Mouse (Mus musculus) adrenal gland (tissue): ENCODE results near the gene Alg9.

Source experiments
- intact Hi-C: fragments of 180-260 bp; cut with DNase I; formaldehyde crosslinking; loops from one replicate; pipeline ENCODE4 v1.15.1; 2025

The Alg9 gene

GRCm38 (mm10) chr9:50884093-50884492, 109.3 kb downstream of the Alg9 start:
- intact Hi-C loops: no loop called here

DNA sequence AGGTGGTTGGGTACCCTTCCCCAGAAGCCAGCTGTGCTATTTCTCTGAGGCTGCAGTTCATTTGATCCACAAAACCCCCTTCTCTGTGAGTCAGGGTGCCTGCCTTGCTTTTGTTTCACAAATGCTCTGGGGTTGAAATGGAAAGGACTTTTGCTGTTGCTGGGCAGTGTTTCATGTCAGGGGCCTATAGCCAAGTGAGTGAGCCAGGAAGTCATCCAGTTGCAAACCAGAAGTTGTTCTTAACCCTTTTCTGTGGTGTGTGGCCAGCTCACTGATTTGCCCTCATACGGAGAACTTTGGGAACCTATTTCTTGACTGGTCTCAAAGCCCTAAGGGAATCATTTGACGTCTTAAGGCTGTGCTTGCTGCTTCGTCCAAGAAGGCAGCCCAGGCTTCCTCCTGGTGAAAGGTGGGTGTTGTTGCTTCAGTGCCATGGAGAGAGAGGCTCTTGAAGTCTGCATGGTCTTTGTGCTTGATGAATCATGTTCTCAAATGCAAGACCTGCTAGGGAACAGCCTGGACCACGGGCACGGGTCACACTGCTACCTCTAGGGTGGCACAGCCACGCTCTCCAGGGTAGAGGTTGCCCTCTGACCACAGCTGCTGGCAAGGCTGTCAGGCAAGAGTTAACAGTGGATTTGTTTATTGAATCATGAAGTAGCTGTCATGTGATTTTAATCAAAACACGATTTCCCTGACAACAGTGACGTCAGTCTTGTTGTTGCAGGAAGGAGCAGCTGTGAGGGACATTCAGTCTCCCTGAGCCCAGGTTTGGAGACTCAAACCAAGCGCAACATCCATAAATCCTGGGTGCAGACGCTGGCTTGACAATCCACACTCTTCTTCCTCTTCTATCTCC, 110.2 kb downstream of the Alg9 start:
- intact Hi-C loops: no loop called here

DNA sequence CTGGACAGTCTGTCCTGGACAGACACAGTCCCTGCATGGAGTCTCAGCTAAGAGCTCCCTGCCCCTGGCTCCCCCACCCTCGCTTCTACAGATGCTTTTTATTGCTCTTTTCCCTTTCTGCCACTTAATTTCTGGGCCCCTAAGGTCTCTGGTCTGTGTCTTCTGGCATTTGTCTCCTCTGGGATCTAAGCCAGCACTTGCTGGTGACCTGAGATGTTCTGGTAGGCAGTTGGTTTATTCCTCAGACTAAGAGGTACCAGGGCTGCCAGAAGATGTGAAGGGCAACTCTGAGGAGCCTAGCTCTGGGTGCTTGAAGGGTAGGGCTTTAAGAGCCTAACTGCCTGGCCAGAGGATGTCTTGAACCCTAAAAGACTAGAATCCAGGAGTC, 110.8 kb downstream of the Alg9 start:
- intact Hi-C loops: no loop called here

GRCm38 (mm10) chr9:50886870-50887269, 112.1 kb downstream of the Alg9 start:
- intact Hi-C loops: no loop called here

DNA sequence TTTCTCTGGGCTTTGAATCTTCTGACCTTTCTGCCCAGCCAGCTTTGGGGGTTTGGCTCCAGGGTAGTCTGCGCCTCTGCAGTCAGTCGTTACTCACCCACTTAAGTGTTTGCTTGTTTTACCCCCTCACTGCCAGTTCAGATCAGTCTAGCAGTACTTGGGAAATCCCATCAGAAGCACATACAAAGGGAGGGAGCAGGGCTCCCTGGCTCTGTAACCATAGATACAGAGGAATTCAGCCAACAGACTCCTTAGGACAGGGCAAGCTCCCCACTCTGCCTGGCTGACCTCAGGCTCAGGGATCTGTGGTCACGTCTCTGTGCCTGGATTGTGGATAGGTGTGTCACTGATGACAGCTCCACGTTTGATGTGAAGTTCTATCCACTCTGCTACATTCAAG, 112.5 kb downstream of the Alg9 start:
- intact Hi-C loops: no loop called here

DNA sequence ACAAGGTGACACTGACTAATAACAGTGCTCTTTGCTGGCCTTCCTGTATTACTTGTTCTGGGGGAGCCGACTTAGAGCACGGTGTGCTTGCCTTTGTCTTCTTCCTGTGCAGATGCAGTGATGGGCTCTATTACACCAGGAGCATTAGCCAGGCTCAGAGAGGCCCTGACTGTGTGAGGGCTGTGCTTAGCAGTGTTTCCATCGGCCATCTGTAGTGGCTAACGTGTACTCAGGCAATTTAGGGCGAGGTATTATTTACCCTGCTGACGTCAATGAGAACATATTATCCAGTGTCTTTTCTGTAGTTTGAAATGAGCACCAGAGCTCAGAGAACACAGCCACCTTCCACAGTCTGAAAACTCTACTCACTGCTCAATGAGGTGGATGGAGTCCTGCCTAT, 114.4 kb downstream of the Alg9 start:
- intact Hi-C loops: no loop called here

- intact Hi-C loops: no loop called here
Measured at GRCm38 (mm10) chr9:50889964-50890363, 115.1 kb downstream of the Alg9 start.

- intact Hi-C loops: no loop called here
Measured at GRCm38 (mm10) chr9:50890494-50891090, 115.8 kb downstream of the Alg9 start.
